Mouse (Mus musculus): ENCODE results near the gene Ptges2.

The Ptges2 gene

GRCm38 (mm10) chr2:32375317-32375940, 20.3 kb upstream of the Ptges2 start:
- DNase-seq (ENCODE audit: low spot score in 2 of 2) = no peak

- no peak for DNase-seq (ENCODE audit: low spot score in 2 of 2)
Measured at GRCm38 (mm10) chr2:32376963-32377362, 18.7 kb upstream of the Ptges2 start.

- DNase-seq (ENCODE audit: low spot score in 2 of 2) = no peak
Measured at GRCm38 (mm10) chr2:32380001-32380500, 15.6 kb upstream of the Ptges2 start.

GRCm38 (mm10) chr2:32381141-32381774, 14.4 kb upstream of the Ptges2 start:
- DNase-seq (ENCODE audit: low spot score in 2 of 2) = peak; percentile 41 to 50

- peak; percentile 71 to 86 for DNase-seq (ENCODE audit: low spot score in 2 of 2)
Measured at GRCm38 (mm10) chr2:32381775-32382223, 13.9 kb upstream of the Ptges2 start, which contains the start of gene 1110008P14Rik. 1110008P14Rik (minus strand) TSS chr2:32381938.

- no peak for DNase-seq (ENCODE audit: low spot score in 2 of 2)
Measured at GRCm38 (mm10) chr2:32382689-32383088, 13.0 kb upstream of the Ptges2 start.

- DNase-seq (ENCODE audit: low spot score in 2 of 2) = no peak
Measured at GRCm38 (mm10) chr2:32387706-32388490, 7.8 kb upstream of the Ptges2 start, which contains the start of gene Lcn2. Lcn2 (minus strand) TSS chr2:32388252.

- DNase-seq (ENCODE audit: low spot score in 2 of 2) = no peak
Measured at GRCm38 (mm10) chr2:32389157-32389556, 6.5 kb upstream of the Ptges2 start.

GRCm38 (mm10) chr2:32390871-32391270, 4.8 kb upstream of the Ptges2 start:
- DNase-seq (ENCODE audit: low spot score in 2 of 2) = no peak

GRCm38 (mm10) chr2:32392063-32392462, 3.6 kb upstream of the Ptges2 start:
- no peak for DNase-seq (ENCODE audit: low spot score in 2 of 2)

GRCm38 (mm10) chr2:32394973-32395372, 723 bp upstream of the Ptges2 start:
- peak in 1 of 2 experiments; percentile 28 for DNase-seq (ENCODE audit: low spot score in 2 of 2)

- DNase-seq (ENCODE audit: low spot score in 2 of 2) = peak; percentile 70 to 81
Measured at GRCm38 (mm10) chr2:32395946-32396621, 388 bp downstream of the Ptges2 start.

GRCm38 (mm10) chr2:32396695-32397094, 999 bp downstream of the Ptges2 start:
- no peak for DNase-seq (ENCODE audit: low spot score in 2 of 2)

- DNase-seq (ENCODE audit: low spot score in 2 of 2) = peak; percentile 93 to 95
Measured at GRCm38 (mm10) chr2:32404663-32405062, 9.0 kb downstream of the Ptges2 start.

- DNase-seq (ENCODE audit: low spot score in 2 of 2) = no peak
Measured at GRCm38 (mm10) chr2:32407144-32407824, 11.6 kb downstream of the Ptges2 start.

- DNase-seq (ENCODE audit: low spot score in 2 of 2) = no peak
Measured at GRCm38 (mm10) chr2:32408429-32409424, 13.0 kb downstream of the Ptges2 start.

GRCm38 (mm10) chr2:32411407-32411806, 15.7 kb downstream of the Ptges2 start:
- DNase-seq (ENCODE audit: low spot score in 2 of 2) = no peak

GRCm38 (mm10) chr2:32412742-32413531, 17.2 kb downstream of the Ptges2 start:
- DNase-seq (ENCODE audit: low spot score in 2 of 2) = no peak

GRCm38 (mm10) chr2:32413936-32414335, 18.2 kb downstream of the Ptges2 start:
- no peak for DNase-seq (ENCODE audit: low spot score in 2 of 2)
